Mouse (Mus musculus) adrenal gland, adult (tissue): ENCODE data around the gene Ist1.

ENCODE experiments used
- DNase-seq, 2 experiments: peaks; one replicate each; pipeline ENCODE4 v3.0.0; 2022 to 2023; ENCODE audit warnings: low spot score in 1 of 2; ENCODE audit not compliant: inconsistent age in 2 of 2

The Ist1 gene

DNA sequence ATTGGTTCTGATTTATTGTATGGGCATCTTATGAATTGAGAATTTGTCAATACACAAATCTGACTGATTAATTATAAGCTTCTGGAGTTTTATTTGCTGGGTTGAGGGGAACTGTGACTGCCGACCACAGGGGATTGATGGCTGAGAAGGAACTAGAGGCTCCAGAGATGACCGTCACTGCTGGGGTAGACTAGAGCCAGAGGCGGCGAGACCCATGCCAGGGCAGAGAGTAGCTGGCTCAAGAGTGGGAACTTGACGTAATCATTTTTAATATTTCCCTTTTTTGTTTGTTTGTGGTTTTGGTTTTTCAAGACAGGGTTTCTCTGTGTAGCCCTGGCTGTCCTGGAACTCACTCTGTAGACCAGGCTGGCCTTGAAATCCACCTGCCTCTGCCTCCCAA, 5.8 kb downstream of the Ist1 start:
- DNase-seq, result no peak

DNA sequence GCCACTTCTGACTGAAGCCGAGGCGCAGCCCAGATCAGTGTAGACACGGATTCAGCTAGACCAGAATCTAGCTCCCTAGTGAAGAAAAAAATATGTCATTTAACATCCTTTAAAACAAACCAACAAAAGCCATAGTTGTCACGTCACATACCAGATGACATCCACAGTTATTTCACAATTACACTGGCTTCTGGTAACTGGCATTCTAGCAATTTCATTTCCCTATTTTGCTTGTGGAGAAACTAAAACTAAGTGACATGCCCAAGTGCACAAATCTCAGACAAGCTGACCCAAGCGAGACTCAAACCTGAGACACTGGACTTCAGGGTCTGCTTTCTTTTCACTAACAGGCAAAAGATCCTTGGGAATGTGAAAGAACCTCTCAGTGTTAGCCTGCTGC, 10.9 kb downstream of the Ist1 start:
- no peak for DNase-seq

DNA sequence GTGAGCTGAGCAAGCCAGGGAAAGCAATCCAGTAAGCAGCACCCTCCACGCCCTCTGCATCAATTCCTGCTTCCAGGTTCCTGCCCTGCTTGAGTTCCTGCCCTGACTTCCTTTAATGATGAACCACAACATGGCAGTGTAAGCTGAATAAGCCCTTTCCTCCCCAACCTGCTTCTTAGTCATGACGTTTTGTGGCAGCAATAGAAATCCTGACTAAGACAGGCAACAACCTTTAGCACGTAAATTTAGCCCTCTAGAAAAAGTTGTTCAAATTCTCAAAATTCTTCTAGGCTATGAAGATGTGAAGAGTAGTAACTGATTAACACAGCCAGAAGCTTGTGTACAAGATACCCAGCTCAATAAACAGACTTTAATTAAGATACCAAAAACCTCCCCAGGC, 11.5 kb downstream of the Ist1 start:
- DNase-seq, result no peak

DNA sequence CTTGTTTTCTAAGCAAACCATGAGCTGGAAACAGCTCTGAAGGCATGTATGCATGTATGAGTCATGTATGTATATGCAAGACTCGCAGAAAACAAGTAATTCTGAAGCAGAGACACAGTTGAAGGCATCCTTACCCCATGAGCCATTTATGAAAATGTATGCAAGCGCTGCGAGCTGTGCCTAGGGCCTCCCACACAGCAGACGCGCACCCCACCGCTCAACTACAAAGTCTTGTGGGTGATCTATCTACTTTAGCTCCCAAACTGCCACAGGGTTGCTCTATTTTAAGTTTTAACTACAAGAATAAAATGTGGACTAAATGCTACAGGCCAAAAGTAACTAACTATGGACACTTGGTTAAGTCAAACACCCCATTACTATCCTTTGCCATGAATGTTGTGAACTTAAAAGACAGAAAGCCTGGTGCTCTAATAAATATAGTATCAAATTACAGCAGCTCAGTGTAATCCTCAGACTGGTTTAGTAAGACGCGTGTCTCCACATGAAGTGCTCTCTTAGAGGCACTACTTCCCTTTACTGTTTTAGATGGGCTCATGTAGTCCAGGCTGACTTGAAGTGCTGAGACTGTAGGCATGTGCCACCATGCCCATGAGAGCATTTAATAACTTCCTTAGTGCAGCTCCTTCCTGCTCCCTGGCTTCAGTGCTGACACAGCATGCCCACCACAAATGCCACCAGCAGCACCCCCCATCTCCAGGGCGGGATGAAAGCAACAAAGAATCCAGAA, 17.0 kb downstream of the Ist1 start:
- no peak for DNase-seq

DNA sequence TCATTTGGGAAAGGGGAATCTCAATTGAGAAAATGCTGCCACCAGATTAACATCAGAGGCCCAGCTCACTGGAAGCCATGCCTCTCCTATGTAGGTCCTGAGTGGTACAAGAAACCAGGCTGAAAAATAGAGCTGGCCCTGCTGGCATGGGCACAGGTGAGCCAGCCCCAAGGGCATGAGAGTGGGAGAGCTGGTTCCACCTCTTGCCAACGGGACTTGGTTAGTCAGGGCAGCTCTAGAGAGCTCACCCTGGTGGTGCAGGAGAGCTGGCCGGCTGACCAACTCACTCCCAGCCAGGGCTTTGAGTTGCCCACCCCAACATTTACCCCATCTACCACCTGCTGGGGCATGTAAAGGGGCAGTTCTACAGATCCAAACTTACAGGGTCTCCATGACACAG, 19.5 kb downstream of the Ist1 start:
- DNase-seq, result no peak

DNA sequence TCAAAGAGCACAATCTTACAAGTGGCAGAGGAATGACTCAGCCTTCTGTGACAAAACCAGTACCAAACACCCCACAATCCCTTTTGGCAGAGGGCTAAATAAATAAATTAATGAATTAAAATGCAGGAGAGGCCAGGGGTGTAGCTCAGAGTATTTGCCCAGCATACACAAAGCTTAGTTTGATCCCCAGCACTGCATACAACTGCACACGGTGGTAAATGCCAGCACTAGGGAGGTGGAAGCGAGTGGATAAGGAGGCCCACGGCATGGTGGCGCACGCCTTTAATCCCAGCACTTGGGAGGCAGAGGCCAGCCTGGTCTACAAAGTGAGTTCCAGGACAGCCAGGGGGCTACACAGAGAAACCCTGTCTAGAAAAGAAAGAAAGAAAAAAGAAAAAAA, 20.4 kb downstream of the Ist1 start:
- DNase-seq, result no peak

DNA sequence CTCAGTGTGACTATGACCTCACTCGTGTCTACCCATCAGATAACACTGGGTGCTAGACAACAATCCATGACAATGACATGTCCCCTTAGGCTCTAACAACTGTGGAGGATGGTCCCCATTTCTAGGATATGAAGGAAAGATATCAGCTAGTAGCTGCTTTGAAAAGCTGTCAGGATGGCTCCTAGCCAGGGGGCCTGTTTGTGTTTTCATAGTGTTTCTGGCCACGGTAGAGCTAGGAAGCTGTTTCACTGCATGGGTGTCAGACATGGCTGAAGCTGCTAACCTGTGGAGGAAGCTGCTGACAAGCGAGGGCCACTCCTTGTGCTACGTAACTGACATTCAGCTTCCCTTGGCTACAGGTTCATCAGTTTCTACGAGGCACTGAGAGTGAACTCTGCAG, 26.4 kb downstream of the Ist1 start:
- no peak for DNase-seq

DNA sequence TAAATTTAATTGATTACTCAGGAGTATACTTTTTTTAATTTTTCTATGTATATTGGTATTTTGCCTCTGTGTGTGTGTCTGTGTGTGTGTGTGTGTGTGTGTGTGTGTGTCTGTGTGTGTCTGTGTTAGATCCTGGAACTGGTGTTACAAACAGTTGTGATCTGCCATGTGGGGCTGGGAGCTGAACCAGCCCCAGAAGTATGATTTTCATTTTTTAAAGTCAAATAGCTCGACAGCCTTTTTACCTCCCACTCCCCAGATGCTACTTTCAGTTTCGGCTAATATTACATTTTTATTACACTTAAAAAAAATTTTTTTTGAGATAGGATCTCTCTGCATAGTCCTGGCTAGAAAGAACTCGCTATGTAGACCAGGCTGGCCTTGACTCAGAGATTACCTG, 30.7 kb downstream of the Ist1 start:
- no peak for DNase-seq

DNA sequence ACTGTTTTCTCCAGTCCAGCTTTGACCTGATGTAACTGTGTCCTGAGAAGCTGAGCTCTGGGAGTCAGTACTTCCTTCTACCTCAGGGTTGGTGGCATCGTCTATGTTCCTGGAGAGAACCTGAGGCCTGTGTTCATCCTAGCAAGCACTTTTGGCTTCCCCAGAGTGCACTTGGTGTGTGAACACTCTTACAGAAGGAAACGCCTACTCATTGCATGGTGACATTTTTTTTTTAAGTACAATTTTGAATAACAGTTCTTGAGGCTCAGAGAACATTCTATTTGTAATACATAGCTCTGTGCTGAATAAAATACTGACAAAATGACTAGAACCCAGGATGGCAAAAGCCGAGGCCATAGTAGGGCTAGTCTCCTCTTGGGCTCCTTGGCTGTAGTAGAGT, 36.2 kb downstream of the Ist1 start:
- no peak for DNase-seq

DNA sequence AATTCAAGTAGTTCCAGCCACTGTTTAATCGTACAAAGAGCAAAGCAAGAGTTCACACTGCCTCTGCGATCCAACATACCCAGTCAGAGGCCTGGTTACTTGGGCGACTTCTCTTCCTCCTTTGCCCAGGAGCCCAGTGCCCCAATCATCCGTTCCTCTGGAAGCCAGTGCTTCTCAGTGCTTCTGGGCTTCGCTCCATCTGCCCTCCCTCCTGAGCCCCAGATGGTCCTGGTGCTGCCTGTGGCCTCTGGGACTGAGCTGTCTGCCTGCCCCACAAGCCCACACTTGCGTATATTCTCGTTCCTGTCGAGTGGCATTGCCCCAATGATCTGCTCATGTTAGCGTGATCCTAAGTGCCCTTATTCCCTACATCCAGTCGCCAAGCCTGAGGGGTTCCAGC, 42.3 kb downstream of the Ist1 start:
- DNase-seq, result no peak

DNA sequence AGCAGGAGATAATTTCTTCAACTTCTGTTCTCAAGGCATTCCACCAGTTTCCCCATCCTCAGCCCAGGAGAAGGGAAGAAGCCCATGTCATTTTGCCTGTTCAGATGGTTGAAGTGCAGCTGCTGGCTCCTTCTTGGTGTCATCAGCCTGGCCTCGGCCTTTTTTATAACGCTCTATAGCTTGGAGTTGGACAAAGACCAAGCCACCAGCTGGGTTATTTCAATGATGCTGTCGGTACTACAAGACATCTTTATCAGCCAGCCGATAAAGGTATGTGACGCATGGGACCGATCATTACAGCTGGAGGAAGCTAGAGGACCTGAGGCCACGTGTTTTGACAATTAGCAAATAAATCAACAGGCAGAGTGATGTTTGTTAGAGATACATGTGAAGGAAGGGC, 44.6 kb downstream of the Ist1 start:
- DNase-seq, result no peak

DNA sequence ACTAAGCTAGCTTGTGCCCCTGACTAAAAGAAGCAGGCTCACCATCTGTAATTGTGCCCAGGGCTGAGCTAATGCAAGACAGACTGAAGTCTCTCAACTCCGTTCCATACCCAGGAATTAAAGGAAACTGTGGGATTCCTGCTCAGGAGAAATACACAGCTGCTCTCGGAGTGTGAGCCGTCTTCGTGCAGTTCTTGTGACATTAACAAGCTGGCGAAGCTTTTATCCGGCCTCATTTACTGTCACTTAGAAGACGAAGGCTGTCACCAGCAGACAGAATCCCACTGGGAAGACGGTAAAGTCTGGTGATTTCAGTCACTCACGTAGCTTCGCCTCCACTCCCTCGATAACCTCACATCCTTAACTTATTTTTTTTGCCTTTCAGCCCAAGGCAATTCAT, 45.7 kb downstream of the Ist1 start:
- DNase-seq, result no peak

DNA sequence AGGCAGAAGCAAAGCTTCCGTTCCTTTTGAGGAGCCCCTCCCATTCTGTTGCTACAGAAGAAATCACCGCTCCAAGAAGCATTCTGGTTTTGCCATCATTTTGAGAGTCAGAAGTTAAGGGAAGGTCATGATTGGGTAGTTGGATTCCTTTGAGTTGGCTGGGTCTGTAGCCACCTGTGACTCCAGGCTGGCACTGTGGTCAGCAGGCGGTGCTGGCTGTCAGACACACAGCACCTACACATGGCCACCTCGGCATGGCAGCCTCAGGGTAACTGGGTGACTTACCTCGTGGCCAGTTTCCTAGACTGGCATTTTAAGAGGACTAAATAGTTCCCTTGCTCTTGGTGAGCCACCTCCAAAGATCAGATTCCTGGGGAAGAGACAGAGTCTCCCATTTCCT, 51.8 kb downstream of the Ist1 start:
- no peak for DNase-seq

DNA sequence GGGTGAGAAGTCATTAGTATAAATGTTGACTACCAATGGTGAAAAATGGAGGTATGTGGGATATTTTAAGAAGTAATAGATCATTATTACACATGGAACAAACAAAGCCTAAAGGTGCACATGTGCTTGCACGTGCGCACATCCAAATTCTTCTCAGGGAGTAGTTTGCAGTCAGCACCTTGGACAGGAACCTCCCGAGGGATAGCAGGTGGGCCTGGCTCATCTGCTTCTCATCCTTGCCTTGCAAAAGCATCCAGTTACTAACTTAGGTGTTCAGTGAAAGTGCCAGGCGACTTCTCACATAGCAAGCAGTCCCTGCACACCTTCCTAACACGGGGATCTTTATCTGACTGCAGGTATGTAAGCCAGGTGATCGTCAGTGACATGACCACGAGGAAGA, 52.6 kb downstream of the Ist1 start:
- DNase-seq, result no peak

DNA sequence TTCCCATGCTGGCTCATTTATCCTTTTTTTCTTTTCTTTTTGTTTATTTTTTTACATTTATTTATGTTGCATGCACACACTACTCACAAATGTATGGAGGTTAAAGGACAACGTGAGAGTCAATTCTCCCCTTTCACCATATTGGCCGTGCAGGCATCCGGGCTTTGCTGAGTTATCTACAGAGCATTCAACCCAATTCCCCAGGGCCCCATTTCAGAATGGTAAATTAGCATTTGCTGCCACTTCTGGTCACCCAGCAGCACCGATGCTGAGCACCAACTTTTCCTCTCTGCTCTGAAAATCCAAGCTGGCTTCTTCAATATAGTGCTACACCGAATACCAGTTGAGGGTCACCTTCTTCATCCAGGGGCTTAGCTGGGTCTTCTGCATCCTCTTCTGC, 54.2 kb downstream of the Ist1 start:
- no peak for DNase-seq

DNA sequence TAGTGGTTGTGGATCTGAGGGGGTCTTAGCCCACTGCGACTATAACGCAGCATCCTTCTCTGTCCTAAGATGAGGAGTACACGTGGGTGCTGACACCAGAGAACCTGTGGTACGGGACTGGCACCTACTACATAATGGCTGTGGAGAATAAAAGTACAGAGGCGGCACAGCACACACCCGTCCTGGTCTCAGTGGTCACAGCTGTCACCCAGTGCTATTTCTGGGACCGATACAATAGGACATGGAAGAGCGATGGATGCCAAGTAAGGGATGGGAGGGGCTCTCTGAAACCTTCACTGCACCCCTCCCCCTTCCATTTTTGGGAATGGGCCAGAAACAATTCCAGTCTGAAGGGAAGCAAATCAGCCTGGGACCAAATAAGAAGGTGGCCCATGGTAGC, 57.9 kb downstream of the Ist1 start:
- no peak for DNase-seq

DNA sequence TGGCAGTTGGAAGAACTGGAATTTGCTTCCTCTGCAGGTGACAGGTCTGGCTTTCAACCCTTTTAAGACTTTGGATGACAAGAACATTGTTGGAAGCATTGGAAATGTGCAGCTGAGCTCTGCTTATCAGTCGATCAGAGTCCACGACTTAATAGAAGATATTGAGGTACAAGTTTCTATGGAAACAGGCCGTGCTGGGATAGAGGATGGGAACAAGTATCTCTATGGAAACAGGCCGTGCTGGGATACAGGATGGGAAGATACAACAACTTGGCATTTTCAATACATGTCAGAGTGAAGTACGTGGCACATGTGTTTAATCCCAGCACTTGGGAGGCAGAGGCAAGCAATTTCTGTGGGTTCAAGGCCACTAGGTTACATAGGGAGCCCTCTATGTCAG, 60.6 kb downstream of the Ist1 start:
- DNase-seq, result no peak

DNA sequence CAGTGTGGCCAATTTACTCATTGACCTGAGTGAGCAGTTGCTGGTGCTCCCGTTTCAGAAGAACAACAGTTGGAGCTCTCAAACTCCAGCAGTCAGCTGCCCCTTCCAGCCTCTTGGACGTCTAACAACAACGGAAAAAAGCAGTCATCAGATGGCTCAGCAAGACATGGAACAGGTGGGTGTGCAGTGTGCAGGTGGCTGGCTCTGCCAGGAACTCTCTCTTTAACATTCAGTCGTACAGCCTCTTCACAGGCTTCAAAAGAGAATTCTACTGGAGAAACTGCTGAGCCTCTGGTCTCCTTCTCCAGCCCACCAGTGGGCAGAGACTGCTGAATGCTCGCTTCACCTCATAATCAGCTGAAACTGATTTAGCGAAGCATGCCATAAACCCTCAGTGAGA, 64.4 kb downstream of the Ist1 start:
- DNase-seq, result no peak
